Comparison of ENCODE assay signal across 21 mouse cellular contexts in the genomic region with DNA sequence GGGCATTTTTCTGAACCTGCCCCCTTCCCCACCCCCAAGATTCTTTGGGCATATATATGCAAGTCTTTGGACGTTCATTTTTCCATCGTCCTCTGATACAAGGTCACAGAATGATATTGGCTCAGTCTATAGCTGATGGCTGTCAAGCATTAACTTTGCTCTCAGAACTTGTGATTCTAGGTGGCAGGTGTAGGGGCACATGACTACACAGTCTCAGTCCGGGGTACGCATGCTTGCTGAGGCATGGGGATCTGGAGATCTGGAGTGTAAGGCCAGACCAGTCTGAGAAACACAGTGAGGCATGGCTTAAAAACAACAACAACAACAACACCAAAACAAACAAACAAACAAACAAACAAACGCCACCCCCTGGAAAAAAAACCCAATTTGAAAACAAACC. TPM values are rescaled to one million over a fixed set of nuclear protein-coding genes. Genes with fewer than 3 reads are reported as not detected.
DNase-seq lines count a peak whose midpoint lies in the region; ATAC-seq and TF ChIP-seq lines count a peak whose summit lies in the region.
"Had no signal": no experiment of that assay in that cellular context is flagged by ENCODE, and none has a peak within 500 bp of the region (broad histone marks: within the 10 kb centered on the region; RNA-seq: fewer than 3 reads in every experiment).

No protein-coding gene starts in this region.

- H3K4me3 ChIP-seq in kidney, postnatal 0 days (replicated peaks; ENCODE audit: low read depth, low read length) = no peak overlapping the region
- H3K4me3 ChIP-seq in CH12.LX (replicated peaks in 1 of 3; ENCODE audit: low read depth in 2 of 3, low read length in 2 of 3, poor library complexity in 1 of 3) = no peak overlapping the region
- no peak overlapping the region for H3K4me3 ChIP-seq in intestine, embryonic 14.5 days (ENCODE audit: low read depth, low read length)
- no peak overlapping the region for H3K4me3 ChIP-seq in intestine, postnatal 0 days (ENCODE audit: low read depth, low read length)
- H3K4me3 ChIP-seq: forebrain, embryonic 10.5 days; forebrain, embryonic 13.5 days; heart, adult 2 months; heart, embryonic 10.5 days; heart, embryonic 13.5 days had no signal

- no peak for DNase-seq in kidney, postnatal 0 days (ENCODE audit: low spot score)
- no peak for DNase-seq in kidney, postnatal 25 days
- DNase-seq in CH12.LX (ENCODE audit: extremely low read depth) = no peak
- DNase-seq in intestine, embryonic 14.5 days (ENCODE audit: low spot score) = no peak
- no peak for DNase-seq in lung, adult 18-20 months
- DNase-seq: adrenal gland, adult 8-10 months; adrenal gland, postnatal 25 days; cerebellum, adult 18-20 months; cerebellum, adult 9-10 months; cerebellum, postnatal 14 days; gastrocnemius, postnatal 10 days; gastrocnemius, postnatal 36 days; heart, adult 2 months; heart, postnatal 14 days had no signal

- no peaks in the 10 kb centered on the region for H3K9me3 ChIP-seq in kidney, postnatal 0 days (replicated peaks; ENCODE audit: low read length)
- no peaks in the 10 kb centered on the region for H3K9me3 ChIP-seq in CH12.LX (replicated peaks; ENCODE audit: low read length)
- no peaks in the 10 kb centered on the region for H3K9me3 ChIP-seq in intestine, embryonic 14.5 days (ENCODE audit: control insufficient read depth, low read length)
- H3K9me3 ChIP-seq in intestine, postnatal 0 days (ENCODE audit: control insufficient read depth) = no peaks in the 10 kb centered on the region
- H3K9me3 ChIP-seq: forebrain, embryonic 10.5 days; forebrain, embryonic 13.5 days; heart, embryonic 10.5 days; heart, embryonic 13.5 days had no signal

- no peak for TF ChIP-seq RAD21 in CH12.LX (IDR thresholded peaks at IDR 0.05; ENCODE audit: low read depth, low read length)

- no peak for TF ChIP-seq CTCF in kidney, postnatal 0 days (IDR thresholded peaks at IDR 0.05; ENCODE audit: low read depth)
- TF ChIP-seq CTCF in CH12.LX (conservative IDR thresholded peaks at IDR 0.05 in 1 of 2, IDR thresholded peaks at IDR 0.05 in 1 of 2; ENCODE audit: low read depth in 2 of 2, low read length in 2 of 2) = no peak
- TF ChIP-seq CTCF in intestine, postnatal 0 days (IDR thresholded peaks at IDR 0.05; ENCODE audit: low read depth) = no peak

- TF ChIP-seq EP300 in CH12.LX (IDR thresholded peaks at IDR 0.05; ENCODE audit: low read length) = no peak

- ATAC-seq in kidney, postnatal 0 days (replicated peaks; ENCODE audit: low FRiP score, low read depth) = peak; percentile 46; the same call in 1 of the 2 replicates
- ATAC-seq in intestine, embryonic 14.5 days (replicated peaks; ENCODE audit: low FRiP score, low TSS enrichment, low read depth) = 0 out of 2 replicates have a peak, but pooled peaks have one; percentile 32
- 0 out of 2 replicates have a peak, but pooled peaks have one; percentile 34 for ATAC-seq in intestine, postnatal 0 days
- ATAC-seq: forebrain, embryonic 13.5 days; forebrain, embryonic 16.5 days had no signal

- H3K36me3 ChIP-seq in kidney, postnatal 0 days (ENCODE audit: insufficient read depth, low read length) = no peaks in the 10 kb centered on the region
- no peaks in the 10 kb centered on the region for H3K36me3 ChIP-seq in CH12.LX (replicated peaks in 1 of 2; ENCODE audit: control insufficient read depth in 1 of 2, insufficient read depth in 1 of 2, low read length in 1 of 2)
- no peaks in the 10 kb centered on the region for H3K36me3 ChIP-seq in intestine, embryonic 14.5 days (ENCODE audit: control insufficient read depth, insufficient read depth, low read length)
- no peaks in the 10 kb centered on the region for H3K36me3 ChIP-seq in intestine, postnatal 0 days (ENCODE audit: control insufficient read depth, insufficient read depth)
- H3K36me3 ChIP-seq: forebrain, embryonic 10.5 days; heart, embryonic 10.5 days; heart, embryonic 13.5 days had no signal

- peaks cover 11% of the 10 kb centered on the region; the same call in 1 of the 2 replicates for H3K4me1 ChIP-seq in kidney, postnatal 0 days (replicated peaks; ENCODE audit: insufficient read depth, low read length)
- H3K4me1 ChIP-seq in CH12.LX (ENCODE audit: control insufficient read depth in 1 of 2, insufficient read depth in 2 of 2) = peaks cover 24 to 75% of the 10 kb centered on the region in 2 experiments
- H3K4me1 ChIP-seq in intestine, embryonic 14.5 days (replicated peaks; ENCODE audit: control insufficient read depth, insufficient read depth, low read length) = peaks cover 11% of the 10 kb centered on the region
- no peaks in the 10 kb centered on the region for H3K4me1 ChIP-seq in intestine, postnatal 0 days (replicated peaks; ENCODE audit: control insufficient read depth, insufficient read depth, low read length)

- WGBS in kidney, postnatal 0 days = 81% methylated on average over 5 of the region's 5 CpGs
- WGBS in intestine, embryonic 14.5 days = 87% methylated on average over 5 of the region's 5 CpGs
- WGBS in intestine, postnatal 0 days = 57% methylated on average over 5 of the region's 5 CpGs

- no peak overlapping the region for H3K9ac ChIP-seq in kidney, postnatal 0 days (ENCODE audit: low read depth, low read length)
- no peak overlapping the region for H3K9ac ChIP-seq in CH12.LX (ENCODE audit: insufficient read depth, low read depth)
- H3K9ac ChIP-seq in intestine, embryonic 14.5 days (ENCODE audit: low read length) = no peak overlapping the region
- no peak overlapping the region for H3K9ac ChIP-seq in intestine, postnatal 0 days (ENCODE audit: low read depth, low read length)
- H3K9ac ChIP-seq: forebrain, embryonic 13.5 days; heart, embryonic 13.5 days; hindbrain, embryonic 14.5 days had no signal

- dilution Hi-C loops in CH12.LX (cut with MboI; ENCODE audit: extremely low pct_ligation_motif_present, extremely low pct_unique_long_range_greater_than_20kb, low sequenced_read_pairs) = no loop called here

- no peaks in the 10 kb centered on the region for H3K79me2 ChIP-seq in CH12.LX (replicated peaks; ENCODE audit: control insufficient read depth, extremely low read depth, insufficient read depth, poor library complexity, severe bottlenecking)

- H3K4me2 ChIP-seq in kidney, postnatal 0 days (ENCODE audit: low read length) = no peak overlapping the region
- no peak overlapping the region for H3K4me2 ChIP-seq in CH12.LX (ENCODE audit: insufficient read depth, low read depth, poor library complexity, severe bottlenecking)
- no peak overlapping the region for H3K4me2 ChIP-seq in intestine, embryonic 14.5 days (ENCODE audit: low read length)
- no peak overlapping the region for H3K4me2 ChIP-seq in intestine, postnatal 0 days (replicated peaks; ENCODE audit: low read depth)
- H3K4me2 ChIP-seq: forebrain, embryonic 13.5 days; heart, embryonic 13.5 days; hindbrain, embryonic 14.5 days had no signal

- in situ Hi-C loops in CH12.LX (cut with MboI; ENCODE audit: low pct_ligation_motif_present, low pct_unique_long_range_greater_than_20kb, low sequenced_read_pairs) = no loop called here

- 0 out of 2 replicates have a peak overlapping the region, but pooled peaks have one; percentile 42 for H3K27ac ChIP-seq in kidney, postnatal 0 days
- H3K27ac ChIP-seq in CH12.LX (ENCODE audit: insufficient read depth, low read depth) = no peak overlapping the region
- H3K27ac ChIP-seq in intestine, embryonic 14.5 days (ENCODE audit: low read depth) = no peak overlapping the region
- no peak overlapping the region for H3K27ac ChIP-seq in intestine, postnatal 0 days (ENCODE audit: low read depth, low read length)
- H3K27ac ChIP-seq: forebrain, embryonic 10.5 days; forebrain, embryonic 13.5 days; heart, adult 2 months; heart, embryonic 10.5 days; heart, embryonic 13.5 days; hindbrain, embryonic 14.5 days had no signal

- no peak for TF ChIP-seq POLR2A in CH12.LX (IDR thresholded peaks at IDR 0.05; ENCODE audit: low read depth, low read length)

- H3K27me3 ChIP-seq in kidney, postnatal 0 days (ENCODE audit: insufficient read depth, low read length) = no peaks in the 10 kb centered on the region
- H3K27me3 ChIP-seq in CH12.LX (replicated peaks) = no peaks in the 10 kb centered on the region
- no peaks in the 10 kb centered on the region for H3K27me3 ChIP-seq in intestine, embryonic 14.5 days (replicated peaks; ENCODE audit: control insufficient read depth, insufficient read depth, low read length)
- H3K27me3 ChIP-seq in intestine, postnatal 0 days (replicated peaks; ENCODE audit: control insufficient read depth, insufficient read depth, low read length) = no peaks in the 10 kb centered on the region
- H3K27me3 ChIP-seq: forebrain, embryonic 13.5 days had no signal

TF ChIP-seq in CH12.LX, 34 proteins besides CTCF, POLR2A, EP300 and RAD21:
- TF ChIP-seq MAZ (IDR thresholded peaks at IDR 0.05; ENCODE audit: low read depth, low read length) (0 out of 2 replicates have a peak, but pooled peaks have one; percentile 2), NELFE (IDR thresholded peaks at IDR 0.05; ENCODE audit: low read depth, low read length) (no peak), MEF2A (IDR thresholded peaks at IDR 0.05; ENCODE audit: borderline replicate concordance, low read depth, low read length) (no peak), SMC3 (IDR thresholded peaks at IDR 0.05; ENCODE audit: low read depth, low read length) (no peak)

RNA-seq across cellular contexts. Expression of a gene that starts 47.5 kb away (rescaled TPM):
- 31.0 and 31.2 TPM in 2 replicates for polyA plus RNA-seq in kidney, postnatal 0 days (2015; fragmentation: Nextera tagmentation; extraction: Ambion mirVana)
- 43.0 and 46.3 TPM in 2 replicates for total RNA-seq in CH12.LX (2012; rRNA removed)
- 19.6 and 21.2 TPM in 2 replicates for total RNA-seq in CH12.LX (2014; rRNA removed)
- polyA plus RNA-seq in CH12.LX (2012; ENCODE audit: insufficient read length, low read depth) = 37.4 and 42.8 TPM in 2 replicates
- polyA plus RNA-seq in intestine, embryonic 14.5 days (2014; fragmentation: Nextera tagmentation; extraction: Ambion mirVana) = 37.0 and 39.4 TPM in 2 replicates
- 16.0 and 16.1 TPM in 2 replicates for polyA plus RNA-seq in intestine, postnatal 0 days (2015; fragmentation: Nextera tagmentation; extraction: Ambion mirVana)
